Mouse (Mus musculus): ENCODE results near the gene Kcnn1.

- no peak for TF ChIP-seq CTCF (IDR thresholded peaks at IDR 0.05; ENCODE audit: borderline replicate concordance, control insufficient read depth, extremely low read depth, insufficient read depth, low read length, poor library complexity)
- no peak for TF ChIP-seq POLR2A (IDR thresholded peaks at IDR 0.05; ENCODE audit: control insufficient read depth, extremely low read depth, insufficient read depth, low read length, poor library complexity)
Measured at GRCm38 (mm10) chr8:70903112-70903511, 40.1 kb upstream of the Kcnn1 start.

Measured in thymus, adult 2 months (tissue).